Mouse (Mus musculus) frontal cortex, adult (tissue): ENCODE measurements around the gene Klhl33.
"Not testable (repeated sequence)": the region's sequence is repeated elsewhere in the genome, so short reads cannot be mapped to it uniquely, and the experiment has no call there.

Experiments
- ATAC-seq: cut with Nextera tagmentation; 2 replicates; pipeline ENCODE4 v1.9.2; 2017; ENCODE audit warnings: mild to moderate bottlenecking, moderate library complexity, mixed read lengths; ENCODE audit not compliant: low TSS enrichment

Klhl33 gene

DNA sequence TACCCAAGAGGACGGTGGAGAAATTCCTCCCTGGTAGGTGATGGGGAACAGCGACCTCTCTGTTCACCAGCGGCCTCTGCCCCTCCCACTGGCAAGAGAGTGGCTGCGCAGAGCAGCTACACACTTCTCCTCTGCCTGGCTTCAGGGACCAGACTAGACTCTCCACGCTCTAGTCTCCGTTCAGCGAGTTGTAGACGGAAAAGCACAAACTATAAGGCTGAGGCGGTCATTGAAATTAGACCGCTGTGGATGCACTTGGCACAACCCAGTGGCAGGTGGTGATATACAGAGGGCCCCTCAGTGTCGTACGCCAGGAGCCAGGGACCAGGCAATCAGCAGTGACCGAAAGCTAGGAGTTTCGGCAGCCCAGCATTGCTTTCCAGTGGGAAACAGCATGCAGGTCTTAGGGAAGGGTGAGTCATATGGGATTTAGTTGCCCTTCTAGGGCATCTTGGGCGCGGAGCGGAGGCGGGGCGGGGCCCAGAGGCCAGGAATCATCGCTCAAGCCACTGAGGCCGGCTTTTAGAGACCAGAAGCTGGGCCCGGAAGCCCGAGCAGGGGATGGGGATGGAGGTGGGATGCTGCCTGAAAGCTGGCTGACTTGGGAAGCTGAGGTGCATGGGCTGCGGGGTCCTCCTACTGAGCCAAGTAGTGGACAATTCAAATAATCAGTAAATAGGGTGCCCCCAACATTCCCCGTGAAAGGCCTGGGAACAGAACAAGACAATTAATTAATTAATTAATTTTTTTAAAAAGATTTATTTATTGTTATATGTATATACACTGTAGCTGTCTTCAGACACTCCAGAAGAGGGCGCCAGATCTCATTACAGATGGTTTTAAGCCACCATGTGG lies 6.9 kb upstream of the Klhl33 start:
- ATAC-seq: peak; percentile 99

- not testable (repeated sequence) for ATAC-seq
Measured at GRCm38 (mm10) chr14:50897992-50898391, 685 bp upstream of the Klhl33 start.

GRCm38 (mm10) chr14:50896747-50897373 lies 447 bp downstream of the Klhl33 start:
- ATAC-seq: peak; percentile 93

GRCm38 (mm10) chr14:50895985-50896746 lies 1.1 kb downstream of the Klhl33 start:
- ATAC-seq: peak; percentile 64

DNA sequence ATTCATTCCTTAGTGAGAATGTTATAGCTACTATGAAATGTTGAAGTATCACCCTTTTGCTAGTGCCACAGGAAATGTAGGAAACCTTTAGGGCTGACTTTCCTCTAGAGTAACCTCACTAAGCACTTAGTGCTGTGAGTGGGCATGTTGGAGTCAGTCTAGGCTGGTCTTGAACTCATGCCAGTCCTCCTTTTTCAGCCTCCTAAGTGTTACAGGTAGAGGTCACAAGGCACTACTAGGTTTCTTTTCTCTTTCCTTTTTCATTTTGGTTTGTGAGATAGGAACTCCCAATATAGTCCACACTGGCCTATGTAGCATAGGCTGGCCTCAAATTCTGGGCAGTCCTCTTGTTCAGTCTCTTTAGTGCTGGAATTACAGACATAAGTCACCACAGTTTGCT lies 1.9 kb downstream of the Klhl33 start:
- ATAC-seq: no peak

DNA sequence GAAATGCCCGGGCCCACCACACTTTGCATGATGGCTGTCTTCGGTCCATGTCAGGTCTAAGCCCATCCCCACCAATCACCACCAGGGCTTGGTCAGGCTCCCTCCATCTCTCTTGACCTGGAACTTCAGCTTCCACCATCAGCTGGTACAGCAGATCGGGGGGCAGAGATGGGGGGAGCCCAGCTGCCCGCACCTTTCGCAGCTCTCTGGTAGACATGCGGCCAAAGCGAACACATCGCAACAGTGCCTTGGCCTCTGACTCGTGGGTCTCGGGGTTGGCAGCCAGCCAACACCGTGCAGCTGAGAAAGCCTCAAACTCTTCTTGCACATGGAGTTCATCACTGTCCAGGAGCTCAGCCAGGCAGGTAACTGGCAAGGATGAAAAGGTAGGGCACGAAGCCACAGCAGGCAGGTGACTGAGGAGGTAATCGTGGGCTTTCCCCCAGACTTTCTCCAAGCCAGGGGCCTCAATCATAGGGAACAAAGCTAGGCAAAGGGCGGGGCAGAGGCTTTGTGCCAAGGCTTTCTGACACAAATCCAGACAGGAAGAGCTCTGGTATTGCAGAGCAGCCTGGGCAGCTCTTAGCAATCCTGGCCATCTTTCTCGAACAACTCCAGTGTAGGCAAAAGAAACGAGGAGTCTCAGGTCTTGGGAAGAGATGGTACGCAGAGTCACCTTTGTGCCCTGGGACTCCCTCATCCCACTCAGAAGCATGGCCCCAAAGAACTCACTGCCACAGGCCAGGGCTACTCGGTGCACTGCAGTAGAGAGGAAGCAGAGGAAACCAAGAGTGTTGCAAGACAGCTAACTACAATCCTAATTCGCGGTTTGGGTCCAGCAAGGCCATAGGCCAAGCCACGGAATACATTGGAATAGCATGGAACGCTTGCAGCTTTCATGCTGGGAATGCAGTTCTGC lies 4.5 kb downstream of the Klhl33 start:
- ATAC-seq: no peak

DNA sequence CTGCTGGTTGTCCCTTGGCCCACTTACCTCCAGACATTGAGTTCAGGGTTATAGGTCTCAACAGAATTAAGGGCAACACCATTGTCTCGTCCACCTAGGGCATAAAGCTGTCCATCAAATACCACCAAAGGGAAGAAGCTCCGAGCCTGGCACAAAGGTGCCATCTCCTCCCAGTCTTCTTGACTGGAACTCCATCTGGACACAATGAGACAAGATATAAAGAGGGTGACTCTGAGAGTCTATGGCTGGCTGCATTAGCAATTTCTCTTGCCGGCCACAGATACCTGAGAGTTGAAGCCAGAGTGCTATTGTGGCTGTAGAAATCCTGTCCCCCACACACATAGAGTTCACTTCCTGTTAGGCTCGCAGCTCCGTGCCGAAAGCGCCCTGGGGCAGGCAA lies 5.2 kb downstream of the Klhl33 start:
- ATAC-seq: no peak

DNA sequence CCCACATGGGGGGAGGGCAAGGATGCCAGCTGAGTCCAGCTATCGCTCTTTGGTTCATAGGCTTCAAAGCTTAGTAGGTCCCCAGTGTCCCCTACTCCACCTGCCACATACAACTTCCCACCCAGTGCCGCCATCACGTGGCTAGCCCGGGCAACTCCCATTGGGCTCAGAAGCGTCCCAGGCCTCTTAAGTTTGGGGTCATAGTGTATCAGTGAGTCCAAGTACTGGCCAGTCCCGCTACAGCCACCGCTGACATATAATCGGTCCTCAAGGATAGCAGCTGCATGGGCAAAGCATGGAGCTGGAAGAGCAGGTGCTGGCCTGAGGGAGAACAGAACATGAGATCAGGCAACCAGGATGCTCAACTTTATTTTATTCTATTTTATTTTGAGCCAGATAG lies 5.7 kb downstream of the Klhl33 start:
- ATAC-seq: no peak

DNA sequence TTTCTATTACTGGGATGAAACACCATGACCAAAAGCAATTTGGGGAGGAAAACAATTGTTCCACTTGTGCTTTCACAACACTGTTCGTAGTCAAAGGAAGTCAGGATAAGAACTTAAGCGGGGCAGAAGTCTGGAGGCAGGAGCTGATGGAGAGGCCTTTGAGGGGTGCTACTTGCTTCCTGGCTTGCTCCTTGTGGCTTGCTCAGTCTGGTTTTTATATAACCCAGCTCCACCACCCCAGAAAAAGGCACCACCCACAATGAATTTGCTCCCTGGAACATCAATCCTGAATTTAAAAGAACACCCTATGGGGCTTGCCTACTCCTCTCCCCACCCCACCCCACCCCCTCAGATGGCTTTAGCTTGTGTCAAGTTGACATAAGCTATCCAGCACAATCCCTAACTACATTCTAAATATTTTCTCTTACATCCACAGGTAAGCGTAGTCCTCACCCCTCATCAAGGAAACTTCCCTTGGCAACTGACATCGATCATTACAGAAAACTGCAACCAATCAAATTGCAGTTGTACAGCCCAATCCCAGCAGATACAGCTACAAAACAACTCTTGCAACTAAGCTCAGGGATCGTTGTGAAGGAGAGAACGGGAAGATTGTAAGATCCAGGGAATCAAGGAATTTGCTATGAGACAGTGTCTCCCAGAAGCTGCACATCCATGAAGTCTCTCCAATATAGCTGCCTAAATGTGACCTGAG lies 20.9 kb downstream of the Klhl33 start:
- ATAC-seq: peak; percentile 94

- peak; percentile 83 for ATAC-seq
Measured at GRCm38 (mm10) chr14:50875591-50876230, 21.6 kb downstream of the Klhl33 start.

DNA sequence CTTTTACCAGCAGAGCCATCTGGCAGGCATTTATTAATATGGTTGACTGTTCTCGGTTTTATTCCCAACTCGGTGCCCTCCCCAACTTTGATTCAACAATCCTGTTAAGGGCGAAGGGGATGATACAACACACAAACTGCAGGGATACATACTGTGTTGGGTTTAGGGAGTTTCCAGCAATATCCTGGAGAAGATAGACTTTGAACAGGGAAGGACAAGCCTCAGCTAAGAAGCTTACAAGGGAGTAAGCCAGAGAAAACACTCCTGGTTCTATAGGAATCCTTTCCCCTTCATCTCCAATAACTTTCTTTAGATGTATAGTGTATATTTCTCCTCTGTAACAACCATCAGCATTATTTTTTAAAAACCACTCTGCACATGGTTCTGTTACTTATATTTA lies 22.1 kb downstream of the Klhl33 start:
- ATAC-seq: no peak

GRCm38 (mm10) chr14:50871284-50871683 lies 26.0 kb downstream of the Klhl33 start:
- ATAC-seq: no peak

- no peak for ATAC-seq
Measured at GRCm38 (mm10) chr14:50870805-50871143, 26.5 kb downstream of the Klhl33 start.

DNA sequence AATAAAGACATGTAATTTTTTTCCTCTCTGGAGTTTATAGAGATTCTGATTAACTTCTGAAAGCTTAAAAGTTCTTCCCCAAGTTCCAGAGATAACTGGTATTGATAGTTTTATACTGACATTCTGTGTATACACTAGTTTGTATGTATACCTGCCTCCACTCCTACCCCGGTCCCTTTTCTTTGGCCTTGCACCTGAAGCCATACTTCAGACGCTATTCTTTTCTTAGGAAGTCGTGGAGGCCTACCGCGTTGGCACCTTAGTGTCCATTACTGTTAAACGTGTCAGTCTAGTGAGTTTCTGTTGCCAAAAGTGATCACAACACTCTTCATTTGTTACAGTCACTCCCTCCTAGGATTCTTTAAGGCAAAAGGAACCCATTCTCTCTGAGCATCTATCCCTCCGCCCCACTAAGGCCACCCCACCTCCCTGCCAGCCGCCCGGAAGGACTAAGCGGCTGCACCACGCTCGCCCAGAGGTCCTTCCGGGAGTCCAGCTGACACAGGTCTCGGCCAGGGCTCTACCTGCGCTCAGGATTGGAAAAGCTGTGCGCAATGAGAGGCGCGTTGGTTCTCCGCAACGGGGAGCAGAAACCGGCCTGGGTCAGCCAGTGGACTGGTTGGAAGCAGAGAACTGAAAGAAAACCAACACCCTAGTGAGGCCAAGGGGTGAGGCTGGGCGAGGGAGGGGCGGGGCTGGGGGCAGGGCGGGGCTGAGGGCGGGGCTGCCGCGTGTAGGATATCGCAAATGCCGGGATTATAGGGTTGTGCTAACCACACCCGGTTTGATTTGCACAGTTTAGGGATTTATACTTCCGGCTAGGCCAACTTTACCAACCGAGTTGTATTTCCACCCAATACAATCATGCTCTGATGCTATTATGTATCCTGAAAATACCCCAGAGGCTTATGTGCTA lies 27.2 kb downstream of the Klhl33 start, which contains the start of gene Tep1:
Gene Tep1 (minus strand): TSS at position 672 of the 916 bp plus-strand sequence.
- peak; percentile 95 for ATAC-seq

DNA sequence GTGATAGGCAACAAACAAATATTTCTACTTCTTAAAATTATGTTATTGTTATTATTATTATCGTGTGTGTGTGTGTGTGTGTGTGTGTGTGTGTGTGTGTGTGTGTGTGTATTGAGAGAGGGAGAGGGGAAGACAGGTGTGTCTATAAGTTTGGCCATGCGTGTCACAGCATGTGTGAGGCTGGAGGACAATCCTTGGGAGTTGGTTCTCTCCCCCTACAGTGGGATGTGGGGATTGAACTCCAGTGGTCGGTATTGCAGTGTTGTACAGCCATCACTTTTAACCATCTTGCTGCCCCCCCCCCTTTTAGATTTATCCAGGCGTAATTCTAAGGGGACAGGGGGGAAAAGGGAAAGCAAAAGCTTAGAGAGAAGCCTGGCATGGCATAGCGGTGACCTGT lies 28.7 kb downstream of the Klhl33 start:
- no peak for ATAC-seq

GRCm38 (mm10) chr14:50868211-50868610 lies 29.1 kb downstream of the Klhl33 start:
- no peak for ATAC-seq

DNA sequence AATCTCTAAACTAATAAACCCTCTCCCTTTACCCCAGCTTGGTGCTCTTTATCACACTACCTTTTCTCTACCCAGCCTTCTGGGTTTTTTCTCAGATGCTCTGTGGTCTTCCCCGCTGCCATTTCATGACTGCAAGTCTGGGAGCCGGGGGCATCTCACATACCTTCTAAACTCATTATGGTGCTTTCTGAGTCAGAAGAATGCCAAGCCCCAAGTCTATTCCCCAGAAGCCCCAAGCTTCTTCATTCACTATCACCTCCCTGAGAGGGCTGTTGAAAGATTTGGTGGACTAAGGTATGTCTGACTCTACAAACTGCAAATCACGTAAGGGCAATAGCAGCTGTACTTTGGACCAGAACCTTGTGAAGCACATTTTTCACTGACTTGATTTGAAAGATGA lies 30.3 kb downstream of the Klhl33 start:
- no peak for ATAC-seq

DNA sequence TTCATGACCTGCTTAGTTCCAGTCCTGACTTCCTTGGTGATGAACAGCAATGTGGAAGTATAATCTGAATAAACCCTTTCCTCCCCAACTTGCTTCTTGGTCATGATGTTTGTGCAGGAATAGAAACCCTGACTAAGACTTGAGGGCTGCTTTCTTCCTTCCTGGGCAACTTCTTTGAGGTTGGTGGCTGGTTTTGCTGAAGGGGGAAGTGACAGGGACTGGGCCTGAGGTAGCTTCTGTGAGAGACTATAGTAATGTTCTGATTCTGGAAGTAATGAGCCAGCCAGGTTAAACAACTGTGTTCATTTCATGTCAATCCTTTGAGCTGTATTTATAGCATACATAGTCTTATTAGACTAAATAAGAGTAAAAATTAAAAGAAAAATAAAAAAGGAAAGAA lies 32.3 kb downstream of the Klhl33 start:
- ATAC-seq: not testable (repeated sequence)

GRCm38 (mm10) chr14:50862641-50863040 lies 34.7 kb downstream of the Klhl33 start:
- no peak for ATAC-seq
